Mouse (Mus musculus): ENCODE data around the gene Hand1. TPM values are rescaled to one million over a fixed set of nuclear protein-coding genes. Genes with fewer than 3 reads are reported as not detected.
"Not testable (repeated sequence)": the region's sequence is repeated elsewhere in the genome, so short reads cannot be mapped to it uniquely, and the experiment has no call there.

The Hand1 gene
- polyA plus RNA-seq, 1 experiment from 2014 or later = 0.16 TPM

DNA sequence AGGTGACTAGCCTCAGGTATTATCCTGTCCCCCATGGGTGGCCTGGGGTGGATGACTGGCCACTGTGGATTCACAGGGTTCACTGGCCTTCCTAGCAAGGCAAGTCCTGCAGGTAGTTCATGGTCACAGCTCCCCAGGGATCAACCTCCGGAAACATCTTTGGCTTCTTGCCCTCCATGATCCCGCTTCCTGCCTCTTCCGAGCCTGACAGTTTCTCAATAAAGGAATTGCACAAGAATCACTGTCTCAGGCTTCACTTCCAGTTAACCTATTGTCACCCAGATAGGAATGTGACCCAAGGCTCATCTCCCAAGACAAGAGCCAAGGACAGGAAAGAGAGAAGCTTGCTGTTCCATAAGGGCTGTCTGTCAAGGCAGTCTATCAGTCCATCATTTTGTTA lies 18.3 kb upstream of the Hand1 start:
- 27% methylated on average over 3 of the region's 3 CpGs for WGBS

GRCm38 (mm10) chr11:57850298-57850697 lies 17.7 kb upstream of the Hand1 start:
- Histone ChIP-seq H3K27me3 (ENCODE audit: control insufficient read depth, insufficient read depth, low read depth, low read length) (peaks cover 16% of the 10 kb centered on the region), H3K9me3 (ENCODE audit: control insufficient read depth, low read length) (no peaks in the 10 kb centered on the region), H3K9ac (ENCODE audit: low read length) (no peak overlapping the region), H3K27ac (ENCODE audit: low read length) (no peak overlapping the region), H3K4me2 (ENCODE audit: low read depth, low read length) (no peak overlapping the region), H3K4me1 (replicated peaks; ENCODE audit: control insufficient read depth, insufficient read depth, low read length) (peaks cover 6% of the 10 kb centered on the region), H3K36me3 (ENCODE audit: control insufficient read depth, insufficient read depth, low read length) (no peaks in the 10 kb centered on the region), H3K4me3 (ENCODE audit: low read length) (no peak overlapping the region)
- WGBS = 34% methylated on average over 7 of the region's 7 CpGs
- no peak for ATAC-seq (ENCODE audit: low read depth)

More for the DNA sequence above, 18.3 kb upstream of the Hand1 start:
- Histone ChIP-seq H3K9me3 (ENCODE audit: control insufficient read depth, low read length) (no peaks in the 10 kb centered on the region), H3K4me2 (ENCODE audit: low read depth, low read length) (no peak overlapping the region), H3K9ac (ENCODE audit: low read length) (no peak overlapping the region), H3K27me3 (ENCODE audit: control insufficient read depth, insufficient read depth, low read depth, low read length) (peaks cover 16% of the 10 kb centered on the region), H3K4me1 (replicated peaks; ENCODE audit: control insufficient read depth, insufficient read depth, low read length) (peaks cover 6% of the 10 kb centered on the region), H3K4me3 (ENCODE audit: low read length) (no peak overlapping the region), H3K36me3 (ENCODE audit: control insufficient read depth, insufficient read depth, low read length) (no peaks in the 10 kb centered on the region), H3K27ac (ENCODE audit: low read length) (no peak overlapping the region)
- no peak for ATAC-seq (ENCODE audit: low read depth)

DNA sequence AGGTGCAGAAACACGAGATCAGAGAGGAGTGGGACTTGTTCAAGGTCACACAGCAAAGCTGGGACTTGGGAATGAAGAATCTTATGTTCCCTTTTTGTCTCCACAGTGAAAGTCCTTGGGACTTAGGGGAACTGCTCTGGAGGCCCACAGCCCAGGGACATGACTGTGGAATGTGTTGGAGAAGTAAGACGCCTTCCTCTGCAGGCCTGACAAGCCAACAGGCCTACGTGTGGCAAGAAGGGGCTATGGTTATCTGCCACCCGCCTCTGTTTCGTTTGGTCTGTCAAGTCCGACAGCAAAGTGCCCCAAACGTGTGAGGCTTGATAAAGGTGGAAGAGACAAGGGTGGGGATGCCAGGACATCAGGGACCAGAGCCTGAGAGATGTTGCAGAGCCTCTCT lies 14.8 kb upstream of the Hand1 start:
- Histone ChIP-seq H3K4me3 (ENCODE audit: low read length) (no peak overlapping the region), H3K36me3 (ENCODE audit: control insufficient read depth, insufficient read depth, low read length) (no peaks in the 10 kb centered on the region), H3K4me1 (replicated peaks; ENCODE audit: control insufficient read depth, insufficient read depth, low read length) (peaks cover 6% of the 10 kb centered on the region), H3K9me3 (ENCODE audit: control insufficient read depth, low read length) (no peaks in the 10 kb centered on the region), H3K4me2 (ENCODE audit: low read depth, low read length) (no peak overlapping the region), H3K9ac (ENCODE audit: low read length) (no peak overlapping the region), H3K27ac (ENCODE audit: low read length) (no peak overlapping the region), H3K27me3 (ENCODE audit: control insufficient read depth, insufficient read depth, low read depth, low read length) (peaks cover 22% of the 10 kb centered on the region)
- 51% methylated on average over 7 of the region's 7 CpGs for WGBS
- no peak for ATAC-seq (ENCODE audit: low read depth)

- H3K9me3 ChIP-seq (ENCODE audit: control insufficient read depth, low read length); H3K9ac ChIP-seq (ENCODE audit: low read length); H3K27ac ChIP-seq (ENCODE audit: low read length); H3K36me3 ChIP-seq (ENCODE audit: control insufficient read depth, insufficient read depth, low read length); H3K4me1 ChIP-seq (replicated peaks; ENCODE audit: control insufficient read depth, insufficient read depth, low read length); ATAC-seq (ENCODE audit: low read depth); H3K4me3 ChIP-seq (ENCODE audit: low read length); H3K4me2 ChIP-seq (ENCODE audit: low read depth, low read length): not testable (repeated sequence)
- 75% methylated on average over 8 of the region's 9 CpGs for WGBS
- peaks cover 26% of the 10 kb centered on the region for H3K27me3 ChIP-seq (ENCODE audit: control insufficient read depth, insufficient read depth, low read depth, low read length)
Observed at GRCm38 (mm10) chr11:57846421-57847363, 14.1 kb upstream of the Hand1 start.

GRCm38 (mm10) chr11:57841391-57841790 lies 8.8 kb upstream of the Hand1 start:
- no peaks in the 10 kb centered on the region for H3K36me3 ChIP-seq (ENCODE audit: control insufficient read depth, insufficient read depth, low read length)
- WGBS = 32% methylated on average over 7 of the region's 7 CpGs
- H3K27me3 ChIP-seq (ENCODE audit: control insufficient read depth, insufficient read depth, low read depth, low read length) = peaks cover 62% of the 10 kb centered on the region
- H3K9ac ChIP-seq (ENCODE audit: low read length) = no peak overlapping the region
- no peak overlapping the region for H3K4me3 ChIP-seq (ENCODE audit: low read length)
- H3K4me2 ChIP-seq (ENCODE audit: low read depth, low read length) = no peak overlapping the region
- no peaks in the 10 kb centered on the region for H3K4me1 ChIP-seq (replicated peaks; ENCODE audit: control insufficient read depth, insufficient read depth, low read length)
- H3K27ac ChIP-seq (ENCODE audit: low read length) = no peak overlapping the region
- no peaks in the 10 kb centered on the region for H3K9me3 ChIP-seq (ENCODE audit: control insufficient read depth, low read length)
- no peak for ATAC-seq (ENCODE audit: low read depth)

- Histone ChIP-seq H3K4me1 (replicated peaks; ENCODE audit: control insufficient read depth, insufficient read depth, low read length) (no peaks in the 10 kb centered on the region), H3K9me3 (ENCODE audit: control insufficient read depth, low read length) (no peaks in the 10 kb centered on the region), H3K9ac (ENCODE audit: low read length) (no peak overlapping the region), H3K27me3 (ENCODE audit: control insufficient read depth, insufficient read depth, low read depth, low read length) (peaks cover 66% of the 10 kb centered on the region), H3K4me2 (ENCODE audit: low read depth, low read length) (no peak overlapping the region), H3K36me3 (ENCODE audit: control insufficient read depth, insufficient read depth, low read length) (no peaks in the 10 kb centered on the region), H3K27ac (ENCODE audit: low read length) (no peak overlapping the region), H3K4me3 (ENCODE audit: low read length) (no peak overlapping the region)
- no peak for ATAC-seq (ENCODE audit: low read depth)
- WGBS = 13% methylated on average over 10 of the region's 10 CpGs
Observed at GRCm38 (mm10) chr11:57840986-57841385, 8.4 kb upstream of the Hand1 start.

DNA sequence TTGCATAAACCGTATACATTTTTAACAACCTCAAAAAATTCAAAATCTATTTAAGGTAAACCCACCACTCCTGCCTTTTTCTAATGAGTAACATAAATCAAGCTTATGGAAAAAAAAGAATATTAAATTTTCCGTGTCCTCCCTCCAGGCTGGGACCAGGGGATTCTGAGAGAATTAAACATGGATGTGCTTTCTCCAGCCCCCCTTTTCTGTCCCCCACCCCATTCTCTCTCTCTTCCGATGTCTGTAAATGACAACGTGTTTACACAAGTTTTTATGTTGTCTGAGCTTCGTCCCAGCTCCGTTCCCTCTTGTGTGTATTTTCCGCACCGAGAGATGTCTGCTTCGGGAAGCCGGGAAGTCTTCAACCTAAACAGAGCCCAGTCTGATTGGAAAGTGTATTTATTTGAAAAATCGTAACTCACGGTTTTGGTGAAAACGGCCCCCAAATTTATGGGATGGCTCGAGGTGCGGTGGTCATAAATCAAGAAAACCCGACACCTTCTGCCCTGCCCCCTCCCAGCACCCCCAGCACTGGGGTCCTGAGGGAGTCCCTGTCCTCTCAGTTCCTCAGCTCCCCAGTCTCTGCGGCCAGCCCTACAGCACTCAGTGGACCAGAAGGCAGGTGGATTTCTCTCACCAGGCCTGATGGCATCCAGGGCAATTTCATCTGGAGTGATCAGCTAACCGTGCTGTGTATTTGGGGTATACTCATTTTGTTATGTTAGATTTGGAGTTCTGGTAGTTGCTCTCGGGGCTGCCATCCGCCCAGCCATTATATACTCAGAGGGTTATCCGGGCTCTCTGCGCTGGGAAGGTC lies 5.5 kb upstream of the Hand1 start:
- no peak overlapping the region for H3K4me3 ChIP-seq (ENCODE audit: low read length)
- no peak overlapping the region for H3K9ac ChIP-seq (ENCODE audit: low read length)
- H3K27ac ChIP-seq (ENCODE audit: low read length) = no peak overlapping the region
- no peaks in the 10 kb centered on the region for H3K36me3 ChIP-seq (ENCODE audit: control insufficient read depth, insufficient read depth, low read length)
- ATAC-seq (ENCODE audit: low read depth) = no peak
- no peaks in the 10 kb centered on the region for H3K9me3 ChIP-seq (ENCODE audit: control insufficient read depth, low read length)
- H3K27me3 ChIP-seq (ENCODE audit: control insufficient read depth, insufficient read depth, low read depth, low read length) = peaks cover 93% of the 10 kb centered on the region
- H3K4me2 ChIP-seq (ENCODE audit: low read depth, low read length) = no peak overlapping the region
- H3K4me1 ChIP-seq (replicated peaks; ENCODE audit: control insufficient read depth, insufficient read depth, low read length) = no peaks in the 10 kb centered on the region
- 5% methylated on average over 22 of the region's 22 CpGs for WGBS

DNA sequence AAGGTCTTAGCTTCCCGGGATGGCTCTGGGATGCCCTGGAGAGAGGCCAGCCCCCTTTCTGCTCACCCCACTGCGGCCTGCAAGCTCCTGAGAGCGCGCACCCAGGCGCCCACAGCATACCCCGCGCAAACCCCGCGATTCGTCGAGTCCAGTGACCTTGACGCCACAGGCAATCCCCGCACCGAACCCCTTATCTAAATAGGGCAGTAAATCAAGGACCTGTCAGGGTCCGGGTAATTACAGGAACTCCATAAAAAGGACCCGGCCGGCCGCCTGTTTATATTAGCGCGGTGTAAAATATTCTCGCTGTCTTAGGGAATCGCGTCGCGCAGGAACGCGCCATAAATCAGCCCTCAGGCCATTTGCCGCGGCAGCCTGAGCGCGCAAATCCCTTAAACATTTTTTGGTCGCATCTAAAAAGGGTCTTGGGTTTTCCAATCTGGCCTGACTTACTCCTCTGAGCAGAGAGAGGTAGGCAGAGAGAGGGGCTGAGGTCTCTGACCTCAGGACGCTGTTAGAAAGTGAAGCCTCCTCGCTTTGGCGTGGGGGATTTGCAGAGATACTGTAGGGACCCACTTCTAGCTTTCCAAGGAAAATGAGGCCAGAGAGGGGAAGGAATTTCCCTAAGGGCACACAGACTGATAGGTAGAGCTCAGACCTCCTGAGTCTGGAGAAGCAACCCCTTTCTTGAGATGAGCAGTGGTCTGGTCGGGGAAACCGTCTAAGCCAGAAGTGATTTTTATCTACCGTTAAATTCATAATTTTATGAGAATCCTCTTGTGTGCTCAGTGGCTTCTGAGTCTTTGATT lies 4.5 kb upstream of the Hand1 start:
- Histone ChIP-seq H3K9me3 (ENCODE audit: control insufficient read depth, low read length) (no peaks in the 10 kb centered on the region), H3K27ac (ENCODE audit: low read length) (no peak overlapping the region), H3K9ac (ENCODE audit: low read length) (no peak overlapping the region), H3K4me3 (ENCODE audit: low read length) (no peak overlapping the region), H3K36me3 (ENCODE audit: control insufficient read depth, insufficient read depth, low read length) (no peaks in the 10 kb centered on the region), H3K4me2 (ENCODE audit: low read depth, low read length) (no peak overlapping the region), H3K4me1 (replicated peaks; ENCODE audit: control insufficient read depth, insufficient read depth, low read length) (no peaks in the 10 kb centered on the region), H3K27me3 (ENCODE audit: control insufficient read depth, insufficient read depth, low read depth, low read length) (peaks cover 95% of the 10 kb centered on the region)
- no peak for ATAC-seq (ENCODE audit: low read depth)
- WGBS = 1% methylated on average over 38 of the region's 38 CpGs
